Mouse (Mus musculus): ENCODE data around the gene Ppp1r3g. TPM values are rescaled to one million over a fixed set of nuclear protein-coding genes. Genes with fewer than 3 reads are reported as not detected.

The Ppp1r3g gene
- total RNA-seq (2023) = not detected

DNA sequence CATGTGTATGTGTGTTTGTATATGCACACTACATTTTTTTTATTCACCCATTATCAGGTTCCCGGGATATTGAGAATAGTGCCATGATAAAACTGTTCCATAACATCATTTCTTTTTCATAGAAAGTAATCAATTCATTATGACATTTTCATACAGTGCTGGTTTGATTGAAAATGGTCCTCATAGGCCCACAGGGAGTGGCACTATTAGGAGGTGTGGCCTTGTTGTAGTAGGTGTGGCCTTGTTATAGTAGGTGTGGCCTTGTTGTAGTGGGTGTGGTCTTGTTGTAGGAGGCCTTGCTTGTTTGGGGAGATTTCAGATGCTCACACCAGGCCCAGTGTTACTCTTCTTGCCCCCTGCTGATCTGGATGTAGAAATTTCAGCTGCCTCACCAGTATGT lies at the start of gene Ppp1r3g:
TSS of gene Ppp1r3g (plus strand) at position 301 of the 400 bp plus-strand sequence.

Other genes starting within 250 kb of the Ppp1r3g start
- under 1 TPM; 0.28 to 0.42 TPM for gene Rpp40, start 52.5 kb upstream of the Ppp1r3g start, total RNA-seq (2023)
- gene Fars2, start 158.6 kb downstream of the Ppp1r3g start, total RNA-seq (2023) = 10 to 100 TPM; 20.7 to 22.4 TPM
- 1 to 10 TPM; 5.9 to 6.0 TPM for gene Lyrm4, start 158.7 kb downstream of the Ppp1r3g start, total RNA-seq (2023)